Mouse (Mus musculus) limb, embryonic 12.5 days (tissue): ENCODE data around the gene Hist2h2aa1. TPM values are rescaled to one million over a fixed set of nuclear protein-coding genes. Genes with fewer than 3 reads are reported as not detected.
"Not testable (repeated sequence)": the region's sequence is repeated elsewhere in the genome, so short reads cannot be mapped to it uniquely, and the experiment has no call there.

ENCODE experiments used
- ATAC-seq: fragments of 200-750 bp; cut with Nextera tagmentation; 2 replicates; pipeline ENCODE4 v1.8.0; 2017; ENCODE audit warnings: low read depth, moderate TSS enrichment; ENCODE audit not compliant: insufficient number of reproducible peaks, insufficient read depth, low FRiP score, low TSS enrichment
- H3K27ac ChIP-seq: fragments of 300-500 bp; sonication (generic); 2 replicates; pipeline ENCODE4 v1.5.1; 2016; ENCODE audit warnings: mild to moderate bottlenecking, moderate library complexity
- H3K27me3 ChIP-seq: fragments of 300-500 bp; sonication (generic); 2 replicates; pipeline ENCODE4 v1.6.1; 2016; ENCODE audit warnings: mild to moderate bottlenecking, moderate library complexity
- H3K36me3 ChIP-seq: fragments of 300-500 bp; sonication (generic); 2 replicates; pipeline ENCODE4 v1.6.1; 2016; ENCODE audit warnings: mild to moderate bottlenecking, moderate library complexity
- H3K4me1 ChIP-seq: fragments of 300-500 bp; sonication (generic); replicated peaks from 2 replicates; pipeline ENCODE4 v1.6.1; 2016
- H3K4me2 ChIP-seq: fragments of 300-500 bp; sonication (generic); 2 replicates; pipeline ENCODE4 v1.6.1; 2016; ENCODE audit warnings: mild to moderate bottlenecking, moderate library complexity
- H3K4me3 ChIP-seq: fragments of 300-500 bp; sonication (generic); replicated peaks from 2 replicates; pipeline ENCODE4 v1.5.1; 2016; ENCODE audit warnings: mild to moderate bottlenecking
- H3K9ac ChIP-seq: fragments of 300-500 bp; sonication (generic); replicated peaks from 2 replicates; pipeline ENCODE4 v1.6.1; 2016; ENCODE audit warnings: mild to moderate bottlenecking, moderate library complexity
- H3K9me3 ChIP-seq: fragments of 300-500 bp; sonication (generic); 2 replicates; pipeline ENCODE4 v1.6.1; 2016; ENCODE audit warnings: mild to moderate bottlenecking, moderate library complexity
- WGBS: fragments of 180-500 bp; shearing (Covaris S2); methylation state at CpG from one replicate; pipeline ENCODE4 v1.1.7; 2016; 5-methylcytosine and 5-hydroxymethylcytosine counted together
- polyA plus RNA-seq: library from polyadenylated mRNA; unstranded; fragments of >200 nt; fragmentation: Nextera tagmentation; extraction: Ambion mirVana; gene quantifications from 2 replicates; pipeline ENCODE4 v1.2.1, GENCODE M21; 2016

The Hist2h2aa1 gene
- polyA plus RNA-seq, 1 experiment from 2014 or later, result 36.2 TPM

GRCm38 (mm10) chr3:96219661-96220130 lies 25.6 kb upstream of the Hist2h2aa1 start, which contains the start of the genes Bola1 and Hist2h2ab:
Gene Bola1, minus strand, starts transcription at chr3:96219709.
Gene Hist2h2ab, plus strand, starts transcription at chr3:96219865.
- H3K27me3 ChIP-seq, result no peaks in the 10 kb centered on the region
- H3K4me2 ChIP-seq, result peak within 1 kb of the TSS; percentile 80
- H3K27ac ChIP-seq, result peak within 1 kb of the TSS; percentile 99
- peak within 1 kb of the TSS; percentile 59 for H3K4me3 ChIP-seq
- H3K9ac ChIP-seq, result peak within 1 kb of the TSS; percentile 87
- no peaks in the 10 kb centered on the region for H3K9me3 ChIP-seq
- peak; percentile 87 for ATAC-seq
- peaks cover 36% of the 10 kb centered on the region for H3K4me1 ChIP-seq
- under 1% methylated on average over 37 of the region's 37 CpGs for WGBS
- H3K36me3 ChIP-seq, result no peaks in the 10 kb centered on the region

GRCm38 (mm10) chr3:96220131-96220764 lies 25.0 kb upstream of the Hist2h2aa1 start:
- Histone ChIP-seq H3K4me3 (peak overlapping the region; percentile 59), H3K9ac (peak overlapping the region; percentile 87), H3K27ac (peak overlapping the region; percentile 99), H3K4me2 (peak overlapping the region; percentile 80), H3K4me1 (peaks cover 36% of the 10 kb centered on the region)
- not testable (repeated sequence) for H3K27me3 ChIP-seq, H3K36me3 ChIP-seq, ATAC-seq, H3K9me3 ChIP-seq
- WGBS, result 0% methylated on average over 31 of the region's 47 CpGs

GRCm38 (mm10) chr3:96220765-96221639 lies 24.3 kb upstream of the Hist2h2aa1 start, which contains the start of the genes Hist2h2ac and Hist2h2be:
Gene Hist2h2ac, minus strand, starts transcription at chr3:96220880.
Gene Hist2h2be, plus strand, starts transcription at chr3:96221119.
- no peaks in the 10 kb centered on the region for H3K27me3 ChIP-seq
- H3K9me3 ChIP-seq, result no peaks in the 10 kb centered on the region
- H3K4me2 ChIP-seq, result peak within 1 kb of the TSS; percentile 80
- H3K9ac ChIP-seq, result peak within 1 kb of the TSS; percentile 87
- no peaks in the 10 kb centered on the region for H3K36me3 ChIP-seq
- under 1% methylated on average over 43 of the region's 43 CpGs for WGBS
- peak; percentile 89 for ATAC-seq
- peak within 1 kb of the TSS; percentile 59 for H3K4me3 ChIP-seq
- peak within 1 kb of the TSS; percentile 99 for H3K27ac ChIP-seq
- H3K4me1 ChIP-seq, result peaks cover 36% of the 10 kb centered on the region

- H3K27me3 ChIP-seq, result no peaks in the 10 kb centered on the region
- peak overlapping the region; percentile 69 for H3K9ac ChIP-seq
- no peaks in the 10 kb centered on the region for H3K9me3 ChIP-seq
- peak overlapping the region; percentile 59 for H3K4me3 ChIP-seq
- no peaks in the 10 kb centered on the region for H3K36me3 ChIP-seq
- peaks cover 37% of the 10 kb centered on the region for H3K4me1 ChIP-seq
- H3K4me2 ChIP-seq, result peak overlapping the region; percentile 80
- ATAC-seq, result no peak
- peak overlapping the region; percentile 99 for H3K27ac ChIP-seq
- 21% methylated on average over 9 of the region's 9 CpGs for WGBS
These were observed 23.7 kb upstream of the Hist2h2aa1 start for GRCm38 (mm10) chr3:96221640-96222038.

- WGBS, result 92% methylated on average over 4 of the region's 4 CpGs
- Histone ChIP-seq H3K9ac (no peak overlapping the region), H3K27me3 (no peaks in the 10 kb centered on the region), H3K27ac (no peak overlapping the region), H3K4me3 (no peak overlapping the region), H3K4me2 (peak overlapping the region; percentile 80), H3K4me1 (peaks cover 41% of the 10 kb centered on the region), H3K9me3 (no peaks in the 10 kb centered on the region), H3K36me3 (no peaks in the 10 kb centered on the region)
- no peak for ATAC-seq
These were observed 22.5 kb upstream of the Hist2h2aa1 start for GRCm38 (mm10) chr3:96222774-96223173.

- ATAC-seq, result no peak
- Histone ChIP-seq H3K9ac (no peak overlapping the region), H3K4me2 (no peak overlapping the region), H3K9me3 (no peaks in the 10 kb centered on the region), H3K4me3 (no peak overlapping the region), H3K27ac (no peak overlapping the region), H3K4me1 (peaks cover 34% of the 10 kb centered on the region), H3K27me3 (no peaks in the 10 kb centered on the region), H3K36me3 (no peaks in the 10 kb centered on the region)
- WGBS, result 54% methylated on average over 2 of the region's 2 CpGs
These were observed 19.9 kb upstream of the Hist2h2aa1 start for GRCm38 (mm10) chr3:96225421-96225820.

- no peaks in the 10 kb centered on the region for H3K27me3 ChIP-seq
- H3K9ac ChIP-seq, result no peak overlapping the region
- no peaks in the 10 kb centered on the region for H3K9me3 ChIP-seq
- 67% methylated on average over 8 of the region's 8 CpGs for WGBS
- no peak overlapping the region for H3K4me2 ChIP-seq
- peaks cover 27% of the 10 kb centered on the region for H3K4me1 ChIP-seq
- H3K4me3 ChIP-seq, result no peak overlapping the region
- ATAC-seq, result no peak
- H3K36me3 ChIP-seq, result no peaks in the 10 kb centered on the region
- H3K27ac ChIP-seq, result no peak overlapping the region
These were observed 18.3 kb upstream of the Hist2h2aa1 start for GRCm38 (mm10) chr3:96226695-96227648.

- Histone ChIP-seq H3K36me3 (no peaks in the 10 kb centered on the region), H3K4me3 (no peak overlapping the region), H3K27me3 (no peaks in the 10 kb centered on the region), H3K27ac (no peak overlapping the region), H3K4me2 (no peak overlapping the region), H3K4me1 (peaks cover 10% of the 10 kb centered on the region; the same call in 1 of the 2 replicates), H3K9ac (no peak overlapping the region), H3K9me3 (no peaks in the 10 kb centered on the region)
- 71% methylated on average over 2 of the region's 2 CpGs for WGBS
- no peak for ATAC-seq
These were observed 16.5 kb upstream of the Hist2h2aa1 start for GRCm38 (mm10) chr3:96228828-96229227.

GRCm38 (mm10) chr3:96230404-96230803 lies 14.9 kb upstream of the Hist2h2aa1 start:
- H3K4me2 ChIP-seq, result no peak overlapping the region
- peaks cover 5% of the 10 kb centered on the region; the same call in 1 of the 2 replicates for H3K4me1 ChIP-seq
- H3K9me3 ChIP-seq, result no peaks in the 10 kb centered on the region
- H3K27ac ChIP-seq, result no peak overlapping the region
- no peaks in the 10 kb centered on the region for H3K36me3 ChIP-seq
- 82% methylated on average over 2 of the region's 2 CpGs for WGBS
- H3K27me3 ChIP-seq, result no peaks in the 10 kb centered on the region
- no peak overlapping the region for H3K9ac ChIP-seq
- no peak for ATAC-seq
- H3K4me3 ChIP-seq, result no peak overlapping the region

GRCm38 (mm10) chr3:96230910-96231757 lies 14.2 kb upstream of the Hist2h2aa1 start:
- H3K36me3 ChIP-seq, result no peaks in the 10 kb centered on the region
- no peaks in the 10 kb centered on the region for H3K9me3 ChIP-seq
- no peak overlapping the region for H3K9ac ChIP-seq
- 76% methylated on average over 4 of the region's 4 CpGs for WGBS
- H3K27me3 ChIP-seq, result no peaks in the 10 kb centered on the region
- no peak overlapping the region for H3K27ac ChIP-seq
- peaks cover 5% of the 10 kb centered on the region; the same call in 1 of the 2 replicates for H3K4me1 ChIP-seq
- H3K4me3 ChIP-seq, result no peak overlapping the region
- no peak for ATAC-seq
- no peak overlapping the region for H3K4me2 ChIP-seq
